Mouse (Mus musculus) spleen, adult 2 months (tissue): ENCODE results near the gene Smpdl3b.
A peak's percentile ranks its signal among the peaks of the same experiment; 100 is the strongest.

Experiments used
- CTCF ChIP-seq: fragments of 200-500 bp; IDR thresholded peaks from 2 replicates; pipeline ENCODE4 v1.5.1; 2011; ENCODE audit warnings: mild to moderate bottlenecking, inconsistent platforms; ENCODE audit not compliant: insufficient read depth, insufficient read length, insufficient replicate concordance; ENCODE audit errors: extremely low read depth
- POLR2A ChIP-seq: fragments of 200-500 bp; IDR thresholded peaks from 2 replicates; pipeline ENCODE4 v1.6.1; 2011; ENCODE audit warnings: low read depth, low read length, inconsistent platforms

- TF ChIP-seq CTCF, result peak; percentile 91; the same call in 1 of the 2 replicates
- TF ChIP-seq POLR2A, result no peak
These were observed 19.7 kb upstream of the Smpdl3b start for GRCm38 (mm10) chr4:132776764-132777163.
